Mouse (Mus musculus): Measurements from ENCODE around the gene Ankrd9. TPM values are rescaled to one million over a fixed set of nuclear protein-coding genes. Genes with fewer than 3 reads are reported as not detected.

Gene Ankrd9
- polyA plus RNA-seq, 1 experiment from 2014 or later = 32.9 TPM

DNA sequence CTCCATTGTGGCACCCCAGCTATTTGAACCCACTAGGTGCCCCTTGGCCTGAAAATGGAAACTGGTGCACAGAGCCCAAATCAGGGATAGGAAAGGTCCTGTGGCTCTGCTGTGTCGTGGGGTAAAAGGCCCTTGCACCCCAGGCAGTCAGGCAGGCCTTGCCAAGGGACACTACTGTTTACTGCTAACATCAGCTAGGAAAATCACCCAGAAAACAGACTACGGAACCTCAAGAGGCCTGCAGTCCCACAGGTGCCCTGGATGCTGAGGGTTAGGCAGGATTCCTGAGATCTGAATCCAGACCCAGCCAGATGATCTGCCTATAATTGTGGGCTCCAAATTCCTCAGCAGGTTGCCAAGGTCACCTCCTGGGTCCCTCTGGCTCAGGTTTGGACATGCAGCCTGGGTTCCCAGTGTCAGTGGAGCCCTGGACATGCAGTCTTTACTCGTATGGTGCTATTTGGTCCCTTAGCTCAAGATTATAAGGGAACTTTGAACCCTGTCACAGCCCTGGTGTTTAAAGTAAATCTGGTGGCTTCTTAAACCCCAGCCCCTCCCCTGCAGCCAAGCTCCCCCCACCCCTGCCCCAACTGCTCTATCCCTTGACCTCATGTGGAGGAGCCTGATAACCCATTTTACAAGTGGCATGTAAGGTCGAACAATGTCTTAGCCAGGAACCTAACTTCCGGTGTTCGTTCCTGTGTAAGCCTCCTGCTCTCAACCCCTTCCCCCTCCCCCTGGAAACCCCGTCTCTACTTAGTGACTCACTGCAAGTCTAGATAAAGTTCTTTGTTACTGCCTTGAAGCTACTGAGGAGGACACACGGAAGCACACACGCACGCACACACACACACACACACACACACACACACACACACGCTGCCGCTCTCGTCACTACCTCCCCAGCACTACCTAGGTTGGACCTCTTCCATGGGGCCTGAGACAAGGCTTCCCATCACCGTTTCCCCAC is 28.6 kb upstream of the Ankrd9 start:
- H3K9ac ChIP-seq (ENCODE audit: low read depth, low read length) = no peak overlapping the region
- DNase-seq (ENCODE audit: low spot score) (no peak), ATAC-seq (replicated peaks; ENCODE audit: low FRiP score) (peak; percentile 77)
- 36% methylated on average over 14 of the region's 14 CpGs for WGBS
- peak overlapping the region; percentile 73; the same call in 1 of the 2 replicates for H3K27ac ChIP-seq (ENCODE audit: low read depth, low read length)
- peak overlapping the region; percentile 8; the same call in 1 of the 2 replicates for H3K4me2 ChIP-seq
- H3K4me1 ChIP-seq (replicated peaks; ENCODE audit: control insufficient read depth, insufficient read depth, low read length) = peaks cover 33% of the 10 kb centered on the region
- no peaks in the 10 kb centered on the region for H3K36me3 ChIP-seq (ENCODE audit: control insufficient read depth, insufficient read depth, low read length)
- no peaks in the 10 kb centered on the region for H3K27me3 ChIP-seq (replicated peaks; ENCODE audit: control insufficient read depth, insufficient read depth, low read length)
- H3K9me3 ChIP-seq (ENCODE audit: control insufficient read depth, low read length) = no peaks in the 10 kb centered on the region; the same call in 1 of the 2 replicates
- H3K4me3 ChIP-seq (ENCODE audit: low read depth, low read length) = no peak overlapping the region

DNA sequence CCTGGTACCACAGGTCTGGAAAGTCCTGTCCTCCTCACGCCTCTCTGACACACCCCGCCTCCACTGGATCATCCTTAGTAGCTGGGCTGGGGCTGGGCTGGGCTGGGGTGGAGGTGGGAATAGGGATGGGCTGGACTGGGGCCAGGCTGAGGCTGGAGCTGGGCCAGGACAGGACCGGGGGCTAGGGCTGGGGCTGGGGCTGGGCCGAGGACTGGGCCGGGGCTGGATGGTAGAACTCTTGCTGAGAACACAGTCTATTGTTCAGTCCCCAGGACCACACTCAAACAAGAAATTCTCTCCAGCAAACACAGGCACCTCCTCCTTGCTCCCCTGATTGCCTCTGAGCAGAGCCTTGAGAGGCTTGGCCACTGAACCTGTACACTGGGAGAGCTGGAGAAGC is 27.5 kb upstream of the Ankrd9 start:
- H3K4me1 ChIP-seq (replicated peaks; ENCODE audit: control insufficient read depth, insufficient read depth, low read length) = peaks cover 33% of the 10 kb centered on the region
- no peak overlapping the region for H3K4me2 ChIP-seq
- no peak overlapping the region for H3K27ac ChIP-seq (ENCODE audit: low read depth, low read length)
- no peak overlapping the region for H3K4me3 ChIP-seq (ENCODE audit: low read depth, low read length)
- no peak for DNase-seq (ENCODE audit: low spot score)
- WGBS = 73% methylated on average over 5 of the region's 5 CpGs
- no peak overlapping the region for H3K9ac ChIP-seq (ENCODE audit: low read depth, low read length)
- no peaks in the 10 kb centered on the region for H3K9me3 ChIP-seq (ENCODE audit: control insufficient read depth, low read length)
- ATAC-seq (replicated peaks; ENCODE audit: low FRiP score) = no peak
- H3K27me3 ChIP-seq (replicated peaks; ENCODE audit: control insufficient read depth, insufficient read depth, low read length) = no peaks in the 10 kb centered on the region
- H3K36me3 ChIP-seq (ENCODE audit: control insufficient read depth, insufficient read depth, low read length) = no peaks in the 10 kb centered on the region

DNA sequence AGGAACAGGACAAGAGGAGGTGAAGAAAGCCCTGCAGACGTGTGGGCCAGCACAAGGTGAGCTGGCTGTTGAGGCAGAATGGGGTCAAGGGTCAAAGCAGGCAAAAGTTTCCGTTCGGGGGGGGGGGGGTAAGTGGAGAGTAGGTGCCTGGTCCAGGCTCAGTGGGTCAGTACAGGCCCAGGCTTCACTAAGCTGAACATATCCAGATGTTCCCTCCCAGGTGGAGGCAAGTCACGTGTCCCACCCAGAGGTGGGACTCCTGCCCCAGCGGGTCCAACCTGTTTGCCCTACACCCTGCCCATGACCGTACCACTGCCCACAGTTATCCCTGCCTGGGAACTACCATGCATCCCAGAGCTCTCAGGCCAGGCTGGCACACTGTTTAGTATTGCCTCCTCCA is 27.0 kb upstream of the Ankrd9 start:
- H3K4me3 ChIP-seq (ENCODE audit: low read depth, low read length) = no peak overlapping the region
- DNase-seq (ENCODE audit: low spot score) (no peak), ATAC-seq (replicated peaks; ENCODE audit: low FRiP score) (no peak)
- 64% methylated on average over 6 of the region's 6 CpGs for WGBS
- H3K27me3 ChIP-seq (replicated peaks; ENCODE audit: control insufficient read depth, insufficient read depth, low read length) = no peaks in the 10 kb centered on the region
- H3K27ac ChIP-seq (ENCODE audit: low read depth, low read length) = no peak overlapping the region
- no peaks in the 10 kb centered on the region for H3K36me3 ChIP-seq (ENCODE audit: control insufficient read depth, insufficient read depth, low read length)
- H3K9ac ChIP-seq (ENCODE audit: low read depth, low read length) = no peak overlapping the region
- no peaks in the 10 kb centered on the region for H3K9me3 ChIP-seq (ENCODE audit: control insufficient read depth, low read length)
- H3K4me2 ChIP-seq = no peak overlapping the region
- peaks cover 33% of the 10 kb centered on the region for H3K4me1 ChIP-seq (replicated peaks; ENCODE audit: control insufficient read depth, insufficient read depth, low read length)

- H3K9me3 ChIP-seq (ENCODE audit: control insufficient read depth, low read length) = no peaks in the 10 kb centered on the region
- no peak overlapping the region for H3K4me3 ChIP-seq (ENCODE audit: low read depth, low read length)
- no peak overlapping the region for H3K27ac ChIP-seq (ENCODE audit: low read depth, low read length)
- no peaks in the 10 kb centered on the region for H3K27me3 ChIP-seq (replicated peaks; ENCODE audit: control insufficient read depth, insufficient read depth, low read length)
- DNase-seq (ENCODE audit: low spot score) (no peak), ATAC-seq (replicated peaks; ENCODE audit: low FRiP score) (no peak)
- no peak overlapping the region for H3K4me2 ChIP-seq
- H3K9ac ChIP-seq (ENCODE audit: low read depth, low read length) = no peak overlapping the region
- H3K36me3 ChIP-seq (ENCODE audit: control insufficient read depth, insufficient read depth, low read length) = no peaks in the 10 kb centered on the region
- H3K4me1 ChIP-seq (replicated peaks; ENCODE audit: control insufficient read depth, insufficient read depth, low read length) = peaks cover 30% of the 10 kb centered on the region
- WGBS = 72% methylated on average over 9 of the region's 9 CpGs
Observed at GRCm38 (mm10) chr12:111004142-111004541, 25.3 kb upstream of the Ankrd9 start.

DNA sequence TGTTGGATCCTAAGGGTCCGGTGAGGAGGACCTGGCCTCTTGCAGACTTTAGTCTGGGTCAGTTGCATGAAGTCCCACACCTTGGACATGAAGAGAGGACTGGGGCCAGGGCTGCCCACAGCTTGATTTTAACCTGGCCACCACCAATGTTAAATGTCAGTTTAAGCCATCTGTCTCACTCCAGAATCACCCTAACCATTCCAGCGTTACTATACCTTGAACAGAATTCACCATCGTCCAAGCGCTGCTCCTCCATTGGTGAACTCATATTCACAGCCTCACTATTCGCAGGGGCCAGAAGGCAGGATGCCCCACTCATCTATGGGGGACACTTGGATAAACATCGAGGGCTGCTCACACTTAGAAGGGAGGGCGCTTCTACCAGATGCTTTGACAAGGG is 22.1 kb upstream of the Ankrd9 start:
- DNase-seq (ENCODE audit: low spot score) (no peak), ATAC-seq (replicated peaks; ENCODE audit: low FRiP score) (no peak)
- no peaks in the 10 kb centered on the region for H3K36me3 ChIP-seq (ENCODE audit: control insufficient read depth, insufficient read depth, low read length)
- no peaks in the 10 kb centered on the region; the same call in 1 of the 2 replicates for H3K9me3 ChIP-seq (ENCODE audit: control insufficient read depth, low read length)
- no peak overlapping the region for H3K4me2 ChIP-seq
- no peaks in the 10 kb centered on the region for H3K27me3 ChIP-seq (replicated peaks; ENCODE audit: control insufficient read depth, insufficient read depth, low read length)
- no peak overlapping the region for H3K9ac ChIP-seq (ENCODE audit: low read depth, low read length)
- H3K4me3 ChIP-seq (ENCODE audit: low read depth, low read length) = no peak overlapping the region
- H3K4me1 ChIP-seq (replicated peaks; ENCODE audit: control insufficient read depth, insufficient read depth, low read length) = peaks cover 6% of the 10 kb centered on the region
- H3K27ac ChIP-seq (ENCODE audit: low read depth, low read length) = no peak overlapping the region
- WGBS = 88% methylated on average over 7 of the region's 7 CpGs

DNA sequence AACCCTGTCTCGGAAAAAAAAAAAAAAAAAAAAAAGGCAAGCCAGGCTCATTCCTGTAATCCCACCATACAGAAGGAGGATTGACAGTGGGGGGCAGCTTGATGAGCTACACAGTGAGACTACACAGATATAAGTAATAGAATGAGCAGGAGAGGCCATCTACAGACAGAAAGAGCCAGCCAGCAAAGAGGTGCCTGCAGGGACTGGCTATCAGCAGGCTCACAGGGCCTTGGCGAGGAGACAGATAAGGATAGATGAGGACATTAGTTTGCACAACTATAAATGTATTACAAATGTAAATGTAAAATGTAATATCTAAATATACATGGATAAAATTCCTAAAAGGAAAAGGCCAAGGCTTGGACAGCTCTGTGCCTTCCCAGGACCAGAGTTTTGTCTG is 21.0 kb upstream of the Ankrd9 start:
- Histone ChIP-seq H3K4me1 (replicated peaks; ENCODE audit: control insufficient read depth, insufficient read depth, low read length) (peaks cover 4% of the 10 kb centered on the region), H3K27me3 (replicated peaks; ENCODE audit: control insufficient read depth, insufficient read depth, low read length) (no peaks in the 10 kb centered on the region), H3K4me2 (no peak overlapping the region), H3K27ac (ENCODE audit: low read depth, low read length) (no peak overlapping the region), H3K4me3 (ENCODE audit: low read depth, low read length) (no peak overlapping the region), H3K36me3 (ENCODE audit: control insufficient read depth, insufficient read depth, low read length) (no peaks in the 10 kb centered on the region), H3K9ac (ENCODE audit: low read depth, low read length) (no peak overlapping the region), H3K9me3 (ENCODE audit: control insufficient read depth, low read length) (no peaks in the 10 kb centered on the region; the same call in 1 of the 2 replicates)
- 48% methylated on average over 2 of the region's 2 CpGs for WGBS
- peak; percentile 80 for ATAC-seq (replicated peaks; ENCODE audit: low FRiP score)
- DNase-seq (ENCODE audit: low spot score) = no peak

DNA sequence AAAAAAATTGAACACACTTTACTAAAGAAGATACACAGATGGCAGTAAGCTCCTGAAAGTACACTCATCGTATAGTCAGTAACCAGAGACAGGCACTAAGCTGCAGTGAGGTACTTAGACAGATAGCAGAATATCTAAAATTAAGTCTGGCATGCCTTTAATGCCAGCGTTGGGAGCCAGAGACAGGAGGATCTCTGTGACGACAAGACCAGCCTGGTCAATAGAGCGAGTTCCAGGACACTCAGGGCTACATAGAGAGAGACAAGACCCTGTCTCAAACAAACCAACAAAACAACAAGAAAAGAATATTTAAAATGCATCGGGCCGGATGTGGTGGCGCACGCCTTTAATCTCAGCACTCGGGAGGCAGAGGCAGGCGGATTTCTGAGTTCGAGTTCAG is 19.3 kb upstream of the Ankrd9 start:
- Histone ChIP-seq H3K36me3 (ENCODE audit: control insufficient read depth, insufficient read depth, low read length) (no peaks in the 10 kb centered on the region), H3K9ac (ENCODE audit: low read depth, low read length) (no peak overlapping the region), H3K27ac (ENCODE audit: low read depth, low read length) (no peak overlapping the region), H3K4me1 (replicated peaks; ENCODE audit: control insufficient read depth, insufficient read depth, low read length) (peaks cover 4% of the 10 kb centered on the region), H3K4me2 (no peak overlapping the region), H3K4me3 (ENCODE audit: low read depth, low read length) (no peak overlapping the region), H3K27me3 (replicated peaks; ENCODE audit: control insufficient read depth, insufficient read depth, low read length) (no peaks in the 10 kb centered on the region), H3K9me3 (ENCODE audit: control insufficient read depth, low read length) (no peaks in the 10 kb centered on the region; the same call in 1 of the 2 replicates)
- no peak for ATAC-seq (replicated peaks; ENCODE audit: low FRiP score)
- DNase-seq (ENCODE audit: low spot score) = no peak
- WGBS = 93% methylated on average over 11 of the region's 11 CpGs

DNA sequence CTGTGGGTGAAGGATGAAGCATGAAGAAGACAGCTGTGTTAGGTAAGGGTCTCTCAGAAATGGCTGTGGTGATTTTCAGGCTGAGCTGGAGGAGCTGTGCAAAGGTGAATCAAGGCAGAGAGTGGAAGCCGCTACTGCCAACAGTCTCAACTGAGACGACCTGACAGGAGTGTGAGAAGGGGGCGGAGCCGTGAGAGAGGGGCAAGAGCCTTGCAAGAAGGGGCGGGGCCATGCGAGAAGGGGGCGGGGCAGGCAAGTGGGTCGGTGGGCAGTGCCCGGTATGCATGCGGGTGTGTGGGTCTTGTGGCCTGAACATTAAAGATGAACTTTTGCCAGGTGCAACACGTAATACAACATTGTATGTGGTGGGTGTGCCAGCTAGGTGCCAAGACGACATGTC is 15.8 kb upstream of the Ankrd9 start:
- 39% methylated on average over 12 of the region's 12 CpGs for WGBS
- Histone ChIP-seq H3K9ac (ENCODE audit: low read depth, low read length) (no peak overlapping the region), H3K27me3 (replicated peaks; ENCODE audit: control insufficient read depth, insufficient read depth, low read length) (no peaks in the 10 kb centered on the region), H3K27ac (ENCODE audit: low read depth, low read length) (no peak overlapping the region), H3K4me2 (no peak overlapping the region), H3K9me3 (ENCODE audit: control insufficient read depth, low read length) (no peaks in the 10 kb centered on the region; the same call in 1 of the 2 replicates), H3K4me1 (replicated peaks; ENCODE audit: control insufficient read depth, insufficient read depth, low read length) (peaks cover 3% of the 10 kb centered on the region; the same call in 1 of the 2 replicates), H3K4me3 (ENCODE audit: low read depth, low read length) (no peak overlapping the region), H3K36me3 (ENCODE audit: control insufficient read depth, insufficient read depth, low read length) (no peaks in the 10 kb centered on the region)
- no peak for ATAC-seq (replicated peaks; ENCODE audit: low FRiP score)
- no peak for DNase-seq (ENCODE audit: low spot score)

DNA sequence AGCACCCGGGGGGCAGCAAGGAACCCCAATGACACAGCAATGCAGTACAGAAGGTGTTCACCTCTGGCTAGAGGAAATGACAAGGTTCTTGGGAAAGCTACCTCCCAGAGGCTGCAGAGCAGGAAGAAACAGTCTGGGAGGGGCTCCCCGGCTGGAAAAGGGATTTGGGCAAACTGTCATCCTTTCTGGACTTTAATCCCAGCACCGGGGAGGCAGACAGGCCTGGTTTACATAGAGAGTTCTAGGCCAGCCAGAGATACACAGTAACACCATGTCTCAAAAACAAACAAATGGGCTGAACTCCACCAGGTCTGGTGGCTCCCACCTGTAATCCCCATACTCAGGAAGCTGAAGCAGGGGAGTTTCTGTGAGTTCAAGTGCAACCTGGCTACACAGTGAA is 14.4 kb upstream of the Ankrd9 start:
- ATAC-seq (replicated peaks; ENCODE audit: low FRiP score) (no peak), DNase-seq (ENCODE audit: low spot score) (no peak)
- no peaks in the 10 kb centered on the region for H3K27me3 ChIP-seq (replicated peaks; ENCODE audit: control insufficient read depth, insufficient read depth, low read length)
- H3K4me1 ChIP-seq (replicated peaks; ENCODE audit: control insufficient read depth, insufficient read depth, low read length) = peaks cover 3% of the 10 kb centered on the region; the same call in 1 of the 2 replicates
- no peak overlapping the region for H3K4me2 ChIP-seq
- 72% methylated on average over 3 of the region's 3 CpGs for WGBS
- no peaks in the 10 kb centered on the region for H3K9me3 ChIP-seq (ENCODE audit: control insufficient read depth, low read length)
- no peak overlapping the region for H3K27ac ChIP-seq (ENCODE audit: low read depth, low read length)
- H3K36me3 ChIP-seq (ENCODE audit: control insufficient read depth, insufficient read depth, low read length) = no peaks in the 10 kb centered on the region
- H3K4me3 ChIP-seq (ENCODE audit: low read depth, low read length) = no peak overlapping the region
- H3K9ac ChIP-seq (ENCODE audit: low read depth, low read length) = no peak overlapping the region
